Mouse (Mus musculus) frontal cortex, adult 2 months (tissue): ENCODE results near the gene H2al1m. TPM values are rescaled to one million over a fixed set of nuclear protein-coding genes. Genes with fewer than 3 reads are reported as not detected.
"Not testable (repeated sequence)": the region's sequence is repeated elsewhere in the genome, so short reads cannot be mapped to it uniquely, and the experiment has no call there.

ENCODE experiments used
- DNase-seq, 2 experiments: peaks; one replicate each; pipeline ENCODE4 v3.0.0; 2022; ENCODE audit warnings: low spot score in 1 of 2; ENCODE audit errors: extremely low spot score in 1 of 2
- polyA plus RNA-seq: library from polyadenylated mRNA; depleted of rRNA; stranded (reverse); fragments of >200 nt; gene quantifications from 2 replicates; pipeline ENCODE4 v1.2.3, GENCODE M21; 2012; rRNA removed

Gene H2al1m
- polyA plus RNA-seq, 1 experiment: 0.58 TPM

GRCm38 (mm10) chrX:9316457-9316856 lies 32.9 kb downstream of the H2al1m start:
- not testable (repeated sequence) for DNase-seq

- not testable (repeated sequence) for DNase-seq
These were observed 44.4 kb downstream of the H2al1m start for GRCm38 (mm10) chrX:9327954-9328353.

GRCm38 (mm10) chrX:9332366-9332962 lies 48.9 kb downstream of the H2al1m start:
- not testable (repeated sequence) for DNase-seq

GRCm38 (mm10) chrX:9333035-9333434 lies 49.5 kb downstream of the H2al1m start:
- DNase-seq: peak in 1 of 2 experiments; percentile 57

Other genes with a start within 250 kb of the H2al1m start
- gene Fthl17f, start 220.7 kb upstream of the H2al1m start, polyA plus RNA-seq: not detected in 2 replicates
- not detected in 2 replicates for gene 4930402K13Rik, start 179.2 kb upstream of the H2al1m start, polyA plus RNA-seq
- gene Lancl3, start 83.9 kb upstream of the H2al1m start, polyA plus RNA-seq: 2.9 and 3.0 TPM in 2 replicates
- gene Gm14862, start 26.9 kb upstream of the H2al1m start, polyA plus RNA-seq: not detected in 2 replicates
- gene Xk, start 11.0 kb upstream of the H2al1m start, polyA plus RNA-seq: 7.5 and 8.3 TPM in 2 replicates
- gene H2al1k, start 66.9 kb downstream of the H2al1m start, polyA plus RNA-seq: not detected in 2 replicates
- 0.19 and 0.48 TPM in 2 replicates for gene Cybb, start 204.0 kb downstream of the H2al1m start, polyA plus RNA-seq